Mouse (Mus musculus): ENCODE measurements around the gene Utp4.

- TF ChIP-seq POLR2A (IDR thresholded peaks at IDR 0.05; ENCODE audit: borderline replicate concordance, control insufficient read depth, low read depth, low read length) (no peak), CTCF (IDR thresholded peaks at IDR 0.05; ENCODE audit: control insufficient read depth, insufficient read depth, low read length) (no peak)
Observed at GRCm38 (mm10) chr8:106872454-106873034, 20.9 kb upstream of the Utp4 start.

Data from bone marrow, adult 2 months (tissue).